Mouse (Mus musculus) CD4-positive, CD25-positive, alpha-beta regulatory T cell, adult 2 months (primary cell): ENCODE measurements at regions not wholly inside any gene's neighbourhood (a gene's known extent, or its start where the extent isn't known, plus 50 kb on each side); places are given as distances from the start of the nearest gene placed in this dataset.

Experiments
- DNase-seq: peaks from one replicate; pipeline ENCODE4 v3.0.0-alpha.2; 2012; ENCODE audit warnings: low read depth, low spot score

GRCm38 (mm10) chr2:74463407-74463806 lies 115.8 kb downstream of the Lnpk start:
- no peak for DNase-seq

DNA sequence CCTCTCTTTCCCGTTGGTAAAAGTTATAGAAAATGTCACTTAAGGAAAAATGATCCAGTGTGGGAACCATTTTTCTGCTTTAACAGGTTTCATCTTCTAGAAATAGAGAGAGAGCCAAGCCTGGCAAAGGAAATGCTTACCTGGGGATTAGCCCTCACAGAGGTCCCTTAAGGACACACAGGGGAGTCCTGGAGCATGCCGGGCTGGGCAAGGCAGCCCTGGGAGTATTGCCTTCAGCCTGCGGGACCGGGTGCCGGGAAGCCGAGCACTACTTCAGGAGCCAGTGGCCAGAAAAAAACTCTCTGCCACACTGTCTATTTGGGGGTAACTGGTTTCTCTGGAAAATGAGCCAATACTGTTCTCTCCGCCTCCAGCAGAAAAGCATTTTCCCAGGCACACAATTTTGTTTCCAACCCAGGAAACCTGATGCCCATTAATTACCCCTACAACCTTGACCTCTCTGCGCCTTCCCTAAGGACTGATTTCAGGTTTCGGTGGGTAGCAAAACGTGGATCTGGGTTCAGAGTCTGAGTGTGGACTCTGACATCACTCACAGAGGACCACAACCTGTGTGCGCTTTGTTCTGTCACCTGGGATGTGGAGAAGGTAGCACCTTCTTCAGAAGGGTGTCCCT lies 117.9 kb downstream of the Lnpk start:
- no peak for DNase-seq

DNA sequence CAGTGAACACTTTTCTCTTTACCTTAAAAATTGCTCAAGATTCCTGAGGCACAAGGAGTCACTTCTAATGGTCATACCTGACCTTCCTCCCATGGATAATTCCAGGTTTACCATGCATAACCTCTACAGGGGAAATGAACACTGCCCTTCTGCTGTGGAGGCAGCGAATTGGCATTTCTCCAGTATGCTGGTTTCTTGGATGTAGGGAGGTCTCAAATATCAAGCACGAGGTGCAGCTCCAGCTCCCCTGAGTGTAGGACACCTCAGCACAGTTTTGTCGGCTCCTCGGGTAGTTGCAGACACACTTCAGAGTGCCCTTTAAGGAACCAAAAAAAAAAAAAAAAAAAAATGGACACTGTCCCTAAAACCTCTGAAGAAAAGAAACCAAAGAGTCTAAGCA lies 124.8 kb downstream of the Lnpk start:
- DNase-seq: no peak

DNA sequence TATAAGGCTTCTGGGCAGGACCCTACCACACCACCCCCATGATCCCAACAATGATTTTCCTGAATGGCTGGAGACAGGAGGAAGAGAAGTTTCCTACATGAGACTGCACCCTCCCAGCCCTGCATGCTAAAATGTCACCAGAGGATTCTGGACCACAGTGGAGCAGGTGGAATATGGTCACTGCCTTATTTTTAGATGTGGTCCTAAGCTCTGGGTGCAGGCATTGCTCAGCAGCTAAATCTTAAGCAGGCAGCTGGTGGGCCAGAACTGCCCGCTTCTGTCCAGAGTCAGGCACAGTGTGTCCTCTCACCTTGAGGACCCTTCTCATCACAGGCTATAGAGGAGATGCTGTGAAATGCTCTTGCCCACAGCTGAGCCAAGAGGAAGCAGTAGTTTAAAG lies 126.6 kb downstream of the Lnpk start:
- no peak for DNase-seq

GRCm38 (mm10) chr2:74451578-74451977 lies 127.7 kb downstream of the Lnpk start:
- no peak for DNase-seq

GRCm38 (mm10) chr2:74451038-74451437 lies 128.2 kb downstream of the Lnpk start:
- DNase-seq: no peak

- DNase-seq: no peak
Measured at GRCm38 (mm10) chr2:74450064-74450765, 129.0 kb downstream of the Lnpk start.

DNA sequence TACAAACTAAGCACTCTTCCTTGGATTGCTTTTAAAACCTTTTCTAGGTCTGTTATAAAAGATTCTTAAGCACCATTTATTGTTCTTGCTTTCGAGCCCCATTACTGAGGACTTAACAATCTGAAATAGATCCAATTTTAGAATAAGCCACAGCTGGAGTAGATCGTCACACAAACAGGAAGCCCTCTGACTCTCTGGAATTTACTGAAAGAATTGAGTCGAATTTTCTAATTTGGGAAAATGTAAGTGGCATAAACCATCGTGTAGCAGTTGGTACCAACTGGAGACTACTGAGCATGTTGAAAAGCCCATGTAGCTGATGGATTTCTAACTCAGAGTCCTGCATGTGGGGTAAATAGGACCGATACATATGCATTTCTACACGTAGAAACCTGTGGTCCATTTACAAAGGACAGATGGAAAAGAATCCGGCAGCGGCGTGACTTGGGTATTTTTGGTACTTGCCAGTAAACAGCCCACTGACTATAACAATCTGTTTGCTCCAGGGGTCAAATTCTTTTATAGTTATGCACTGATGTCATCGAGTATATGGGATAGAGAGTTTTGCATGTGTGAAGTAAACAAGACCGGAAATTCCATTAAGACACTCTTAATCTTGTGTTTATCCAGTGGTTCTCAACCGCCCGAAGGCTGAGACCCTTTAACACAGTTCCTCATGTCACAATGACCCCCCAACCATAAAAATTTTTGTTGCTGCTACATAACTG lies 143.9 kb downstream of the Lnpk start:
- DNase-seq: no peak

- no peak for DNase-seq
Measured at GRCm38 (mm10) chr2:74426746-74427145, 152.5 kb downstream of the Lnpk start.

- no peak for DNase-seq
Measured at GRCm38 (mm10) chr2:74424726-74425125, 154.5 kb downstream of the Lnpk start.

DNA sequence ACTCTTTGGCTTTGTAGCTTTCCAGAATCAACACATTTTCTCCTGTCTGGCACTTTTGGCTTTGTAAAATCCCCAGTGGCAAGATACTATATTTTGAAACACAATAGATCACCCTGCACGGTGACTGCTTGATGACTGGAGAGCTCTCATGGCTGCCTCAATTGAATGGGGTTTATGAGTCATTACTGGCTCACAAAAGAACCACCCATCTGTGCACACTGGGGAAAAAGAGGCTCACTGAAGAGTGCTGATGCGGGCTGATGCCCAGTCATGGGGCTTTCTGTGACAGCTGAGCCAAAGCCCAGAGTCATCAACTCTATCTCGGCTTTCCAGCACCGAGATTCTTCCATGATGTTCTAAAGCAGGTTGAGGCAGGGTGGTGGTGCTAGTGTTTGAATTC lies 163.1 kb downstream of the Lnpk start:
- DNase-seq: no peak

- DNase-seq: no peak
Measured at GRCm38 (mm10) chr2:74414721-74415120, 164.5 kb downstream of the Lnpk start.

GRCm38 (mm10) chr2:74409856-74410404 lies 169.3 kb downstream of the Lnpk start:
- DNase-seq: no peak

DNA sequence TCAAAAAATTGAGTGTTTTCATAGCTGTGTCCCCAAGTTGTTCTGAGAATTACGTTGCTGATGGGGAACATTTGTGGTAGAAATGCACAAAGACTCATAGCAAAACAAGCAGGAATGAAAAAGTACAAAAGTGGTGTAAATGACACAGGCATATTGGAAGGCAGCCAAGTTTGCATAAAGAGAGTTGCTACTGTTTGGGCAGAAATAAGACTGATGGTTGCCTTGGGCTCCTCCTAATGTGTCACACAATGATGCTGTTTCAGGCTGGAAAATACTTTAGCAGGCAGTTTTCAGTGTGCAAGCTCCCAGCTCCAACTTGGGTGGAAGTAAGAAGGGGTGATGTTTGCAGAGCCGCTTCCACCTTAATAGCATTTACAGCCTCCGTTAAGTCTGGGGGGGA lies 174.7 kb downstream of the Lnpk start:
- no peak for DNase-seq

DNA sequence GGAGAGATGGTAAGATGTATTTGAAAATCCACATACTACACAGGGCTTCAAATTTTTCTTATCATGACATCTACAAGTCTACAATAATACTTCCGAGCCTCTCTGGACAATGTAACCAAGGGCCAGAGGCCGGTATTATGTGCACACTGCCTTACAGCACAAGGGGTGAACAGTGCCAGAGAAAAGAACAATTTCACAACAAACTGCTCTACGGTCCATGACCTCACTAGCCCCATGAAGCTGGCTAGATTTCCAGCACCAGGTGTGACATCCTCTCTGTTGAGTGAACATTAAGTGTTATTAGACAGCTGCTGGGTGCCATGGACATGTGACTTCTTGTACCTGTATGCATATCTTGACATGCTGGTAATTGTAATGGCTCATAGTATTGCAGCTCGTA lies 188.2 kb downstream of the Lnpk start:
- no peak for DNase-seq

- DNase-seq: no peak
Measured at GRCm38 (mm10) chr2:74388078-74388477, 191.2 kb downstream of the Lnpk start.

- no peak for DNase-seq
Measured at GRCm38 (mm10) chr2:74384918-74385317, 194.3 kb downstream of the Lnpk start.

DNA sequence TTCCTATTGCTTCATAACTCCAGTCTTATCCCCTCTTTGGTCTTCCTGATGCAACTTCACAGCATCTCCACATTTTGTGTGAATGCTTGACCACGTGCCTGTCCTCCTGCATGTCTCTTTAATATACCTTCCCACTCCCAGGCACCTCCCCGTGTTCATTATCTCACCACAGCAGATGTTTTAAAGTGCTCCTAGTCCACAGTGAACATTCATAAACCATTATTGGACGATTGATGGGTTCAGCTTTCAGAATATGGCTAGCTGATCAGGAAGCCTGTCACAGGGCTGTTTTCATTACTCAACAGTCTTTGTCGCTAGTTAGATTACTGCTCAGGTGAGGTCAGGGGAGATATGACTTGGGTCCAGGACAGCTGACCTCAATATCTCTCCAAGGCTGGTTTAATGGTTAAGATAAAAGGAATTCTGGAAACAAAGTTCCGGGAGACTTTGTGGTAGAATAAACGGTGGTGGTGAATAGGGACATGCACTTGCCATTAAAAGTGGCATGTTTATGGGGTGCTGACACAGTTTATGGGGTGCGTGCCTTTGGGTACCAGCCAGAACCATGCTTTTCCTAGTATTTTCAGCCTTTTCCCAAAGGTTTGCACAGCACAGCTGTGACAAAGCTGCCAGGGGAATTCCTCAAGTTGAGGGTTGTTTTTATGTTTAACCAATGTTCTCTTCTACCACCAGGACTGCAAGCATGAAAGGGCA lies 198.5 kb downstream of the Lnpk start:
- DNase-seq: no peak

- no peak for DNase-seq
Measured at GRCm38 (mm10) chr2:74378709-74379108, 200.5 kb downstream of the Lnpk start.

DNA sequence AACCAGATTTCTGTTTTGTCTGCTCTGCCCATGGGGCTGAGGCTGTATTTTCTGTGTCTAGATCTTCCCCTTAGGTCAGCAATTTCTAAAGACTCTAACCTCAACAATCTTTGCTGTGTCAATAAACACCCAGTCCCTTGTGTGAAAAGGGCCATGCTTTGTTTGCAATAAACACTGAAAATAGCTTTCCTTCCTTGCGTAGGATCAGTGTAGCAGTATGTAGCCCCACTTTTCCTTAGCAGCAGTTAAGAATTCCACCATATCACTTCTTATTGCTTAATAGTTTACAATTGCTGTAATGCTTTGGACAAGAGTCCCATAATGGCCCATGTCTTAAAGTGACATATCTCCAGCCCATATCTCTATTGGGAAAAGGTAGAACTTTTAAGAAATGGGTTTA lies 205.3 kb downstream of the Lnpk start:
- DNase-seq: no peak

GRCm38 (mm10) chr2:74373056-74373455 lies 206.2 kb downstream of the Lnpk start:
- no peak for DNase-seq

GRCm38 (mm10) chr2:74363255-74363654 lies 216.0 kb downstream of the Lnpk start:
- no peak for DNase-seq
